Mouse (Mus musculus): ENCODE measurements around the gene Lgr4.

The Lgr4 gene

DNA sequence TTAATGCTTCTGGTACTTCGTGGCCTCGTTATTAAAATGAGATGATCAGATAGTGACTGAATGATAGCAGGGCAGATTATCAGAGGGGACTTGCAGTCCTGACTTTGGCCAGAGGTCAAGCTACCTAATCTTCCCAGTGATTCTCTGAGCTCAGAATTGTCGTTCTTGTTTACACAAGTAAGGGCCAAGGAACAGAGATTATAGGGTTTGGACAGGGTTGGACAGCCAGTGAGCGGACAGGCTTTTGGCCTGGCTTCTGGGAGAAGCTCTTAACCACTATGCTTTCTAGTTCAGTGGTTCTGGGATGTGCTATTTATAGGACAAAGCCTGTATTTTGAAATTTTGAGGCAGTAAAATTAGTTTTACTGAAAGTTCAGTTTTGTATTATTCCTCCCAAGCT, 39.3 kb downstream of the Lgr4 start:
- no peak overlapping the region for H3K4me3 ChIP-seq (replicated peaks; ENCODE audit: low read length)
- no peaks in the 10 kb centered on the region for H3K27me3 ChIP-seq (ENCODE audit: insufficient read depth, low read length)
- peaks cover 26% of the 10 kb centered on the region for H3K36me3 ChIP-seq (ENCODE audit: insufficient read depth, low read length)
- H3K9me3 ChIP-seq (ENCODE audit: low read length), result no peaks in the 10 kb centered on the region
- TF ChIP-seq POU5F1 (IDR thresholded peaks at IDR 0.05; ENCODE audit: borderline replicate concordance, low read length) (no peak), CTCF (conservative IDR thresholded peaks at IDR 0.05; ENCODE audit: low read length) (no peak), NANOG (IDR thresholded peaks at IDR 0.05; ENCODE audit: borderline replicate concordance, low read length) (no peak)
- H3K4me1 ChIP-seq (replicated peaks; ENCODE audit: low read depth, low read length), result peaks cover 59% of the 10 kb centered on the region

DNA sequence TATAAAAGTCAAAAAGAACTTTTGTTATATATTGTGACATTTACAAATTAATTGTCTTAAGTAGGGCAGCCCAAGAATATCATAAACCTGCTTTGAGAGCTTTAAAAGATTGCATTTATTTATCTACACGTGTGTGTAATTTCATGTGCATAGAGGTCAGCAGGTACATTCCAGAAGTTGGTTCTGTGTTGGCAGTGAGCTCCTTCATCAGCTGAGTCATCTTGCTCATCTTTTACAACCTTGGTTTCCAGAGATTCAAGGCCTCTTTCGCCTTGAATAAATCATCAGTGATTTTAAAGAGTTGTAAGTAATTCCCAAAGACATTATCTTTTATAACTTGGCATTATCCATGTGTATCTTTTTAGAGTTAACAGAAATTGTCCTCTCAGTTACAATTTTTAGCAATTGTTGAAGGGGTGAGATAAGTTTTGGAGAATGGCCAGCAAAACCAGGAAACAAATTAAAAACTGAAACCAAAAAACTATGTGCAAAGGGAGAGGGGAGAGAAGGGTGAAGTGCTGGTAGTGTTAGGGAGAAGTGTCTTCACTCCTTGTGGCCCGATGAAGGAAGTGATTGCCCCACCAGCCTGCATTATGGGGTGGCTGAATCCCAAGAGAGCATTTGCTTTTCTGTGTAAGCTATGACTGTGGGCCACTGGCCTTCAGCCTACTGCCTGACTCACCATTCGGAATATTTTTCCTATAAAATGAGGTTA, 41.4 kb downstream of the Lgr4 start:
- Histone ChIP-seq H3K9me3 (ENCODE audit: low read length) (no peaks in the 10 kb centered on the region), H3K4me1 (replicated peaks; ENCODE audit: low read depth, low read length) (peaks cover 53% of the 10 kb centered on the region), H3K27me3 (ENCODE audit: insufficient read depth, low read length) (no peaks in the 10 kb centered on the region), H3K4me3 (replicated peaks; ENCODE audit: low read length) (no peak overlapping the region), H3K36me3 (ENCODE audit: insufficient read depth, low read length) (peaks cover 14% of the 10 kb centered on the region)
- TF ChIP-seq CTCF (conservative IDR thresholded peaks at IDR 0.05; ENCODE audit: low read length) (no peak), POU5F1 (IDR thresholded peaks at IDR 0.05; ENCODE audit: borderline replicate concordance, low read length) (no peak)

DNA sequence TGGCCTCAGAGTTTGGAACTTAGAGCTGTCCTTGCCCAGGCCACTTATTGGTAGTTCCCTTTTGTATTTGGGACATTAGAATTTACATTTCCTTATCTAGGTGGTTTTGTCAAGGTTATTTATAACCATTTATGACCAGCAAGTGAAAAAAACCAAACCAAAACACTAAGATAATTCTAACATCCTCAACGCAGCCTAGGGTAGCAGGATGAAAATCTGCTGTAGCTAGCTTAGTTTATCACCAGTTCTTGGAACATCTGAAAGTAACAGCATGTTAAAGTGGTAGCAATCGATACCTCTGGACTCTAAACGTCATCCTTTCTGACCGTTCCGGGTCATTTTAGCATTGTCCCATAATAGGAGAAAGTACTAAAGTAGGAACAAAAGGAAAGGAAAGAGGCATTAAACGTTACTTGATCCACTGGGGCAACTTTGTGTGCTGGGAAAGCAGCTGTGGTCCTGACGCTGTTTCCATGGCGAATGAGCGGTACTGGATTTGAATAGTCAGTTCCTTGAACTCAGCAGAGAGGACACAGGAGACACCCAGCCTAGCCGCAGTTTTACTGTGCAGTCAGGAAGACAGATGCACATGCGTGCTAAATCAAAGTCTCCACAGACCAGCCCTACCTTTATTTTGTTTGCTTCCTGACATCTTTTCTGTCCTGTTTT, 42.1 kb downstream of the Lgr4 start:
- H3K27me3 ChIP-seq (ENCODE audit: insufficient read depth, low read length), result no peaks in the 10 kb centered on the region
- H3K4me3 ChIP-seq (replicated peaks; ENCODE audit: low read length), result no peak overlapping the region
- no peaks in the 10 kb centered on the region for H3K9me3 ChIP-seq (ENCODE audit: low read length)
- TF ChIP-seq POU5F1 (IDR thresholded peaks at IDR 0.05; ENCODE audit: borderline replicate concordance, low read length) (no peak), CTCF (conservative IDR thresholded peaks at IDR 0.05; ENCODE audit: low read length) (no peak), NANOG (IDR thresholded peaks at IDR 0.05; ENCODE audit: borderline replicate concordance, low read length) (no peak)
- H3K4me1 ChIP-seq (replicated peaks; ENCODE audit: low read depth, low read length), result peaks cover 51% of the 10 kb centered on the region
- H3K36me3 ChIP-seq (ENCODE audit: insufficient read depth, low read length), result peaks cover 11% of the 10 kb centered on the region

DNA sequence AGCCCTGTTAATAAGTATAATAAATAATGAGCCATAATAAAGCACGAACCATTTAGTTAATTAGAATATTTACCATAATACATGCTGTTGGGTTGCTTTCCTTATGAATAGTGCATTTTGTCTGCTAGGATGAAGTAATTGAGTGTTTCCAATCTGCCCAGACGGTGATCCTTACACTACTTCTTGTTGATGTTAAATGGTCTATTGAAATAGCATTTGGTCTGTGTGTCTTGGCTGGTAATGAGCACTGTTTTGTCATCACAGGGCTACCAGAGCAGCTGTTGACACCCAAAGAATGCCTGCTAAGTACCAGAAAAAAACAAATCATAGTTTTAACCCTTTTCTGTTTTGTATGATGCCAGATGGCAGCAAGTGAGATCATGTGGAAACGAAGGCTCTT, 42.8 kb downstream of the Lgr4 start:
- Histone ChIP-seq H3K9me3 (ENCODE audit: low read length) (no peaks in the 10 kb centered on the region), H3K4me3 (replicated peaks; ENCODE audit: low read length) (no peak overlapping the region), H3K27me3 (ENCODE audit: insufficient read depth, low read length) (no peaks in the 10 kb centered on the region), H3K36me3 (ENCODE audit: insufficient read depth, low read length) (peaks cover 4% of the 10 kb centered on the region; the same call in 1 of the 2 replicates), H3K4me1 (replicated peaks; ENCODE audit: low read depth, low read length) (peaks cover 44% of the 10 kb centered on the region)
- TF ChIP-seq POU5F1 (IDR thresholded peaks at IDR 0.05; ENCODE audit: borderline replicate concordance, low read length) (no peak), CTCF (conservative IDR thresholded peaks at IDR 0.05; ENCODE audit: low read length) (no peak), NANOG (IDR thresholded peaks at IDR 0.05; ENCODE audit: borderline replicate concordance, low read length) (no peak)

DNA sequence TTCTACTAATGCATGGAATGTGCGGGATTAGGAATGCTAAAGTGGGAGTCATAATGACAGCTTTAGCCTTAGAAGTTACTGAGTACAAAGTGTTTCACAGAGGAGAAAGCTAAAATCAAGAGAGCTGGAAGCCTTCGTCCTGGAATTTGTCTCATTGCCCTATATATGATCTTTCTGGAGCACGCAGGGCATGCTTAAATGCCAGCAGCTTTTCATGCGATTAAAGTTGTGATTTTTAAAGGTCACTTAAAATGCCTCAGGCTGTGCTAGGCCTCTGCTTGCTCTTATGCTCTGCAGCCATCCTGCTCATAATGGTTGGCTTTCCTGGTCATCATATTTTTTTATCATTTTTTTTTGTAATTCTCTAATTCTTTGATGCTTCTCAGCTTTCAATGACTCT, 43.7 kb downstream of the Lgr4 start:
- Histone ChIP-seq H3K27me3 (ENCODE audit: insufficient read depth, low read length) (no peaks in the 10 kb centered on the region), H3K4me1 (replicated peaks; ENCODE audit: low read depth, low read length) (peaks cover 47% of the 10 kb centered on the region), H3K36me3 (ENCODE audit: insufficient read depth, low read length) (peaks cover 4% of the 10 kb centered on the region; the same call in 1 of the 2 replicates), H3K4me3 (replicated peaks; ENCODE audit: low read length) (no peak overlapping the region), H3K9me3 (ENCODE audit: low read length) (no peaks in the 10 kb centered on the region)
- no peak for TF ChIP-seq NANOG (IDR thresholded peaks at IDR 0.05; ENCODE audit: borderline replicate concordance, low read length)
- no peak for TF ChIP-seq CTCF (conservative IDR thresholded peaks at IDR 0.05; ENCODE audit: low read length)
- no peak for TF ChIP-seq POU5F1 (IDR thresholded peaks at IDR 0.05; ENCODE audit: borderline replicate concordance, low read length)

DNA sequence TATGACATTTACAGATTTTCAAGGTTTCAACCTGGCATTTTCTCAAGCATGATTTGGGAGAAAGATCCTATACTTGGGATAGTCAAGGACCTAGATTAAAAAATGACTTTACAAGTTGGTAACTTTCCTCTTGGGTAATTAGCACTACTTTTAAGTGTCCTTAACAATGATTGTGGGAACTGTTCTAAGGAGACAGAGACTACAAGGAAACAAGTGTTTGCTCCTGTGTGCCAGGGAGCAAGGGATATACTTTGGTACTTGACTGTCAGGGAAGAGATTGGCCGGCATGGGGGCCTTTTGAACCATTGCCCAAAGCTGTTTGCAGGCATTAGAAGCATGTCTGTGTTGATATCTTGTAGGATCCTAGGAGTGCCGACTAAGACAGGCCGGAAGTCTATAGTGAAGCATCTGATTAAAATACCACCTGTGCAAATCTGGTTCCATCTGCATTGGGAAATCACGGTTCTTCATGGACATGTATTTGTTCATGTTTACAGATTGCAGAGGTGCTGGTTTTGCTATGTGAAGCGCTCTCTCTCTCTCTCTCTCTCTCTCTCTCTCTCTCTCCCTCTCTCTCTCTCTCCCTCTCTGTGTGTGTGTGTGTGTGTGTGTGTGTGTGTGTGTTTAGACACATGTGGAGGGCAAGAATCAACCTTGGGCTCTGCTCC, 46.3 kb downstream of the Lgr4 start:
- Histone ChIP-seq H3K27me3 (ENCODE audit: insufficient read depth, low read length) (no peaks in the 10 kb centered on the region), H3K9me3 (ENCODE audit: low read length) (no peaks in the 10 kb centered on the region), H3K4me1 (replicated peaks; ENCODE audit: low read depth, low read length) (peaks cover 52% of the 10 kb centered on the region), H3K36me3 (ENCODE audit: insufficient read depth, low read length) (0 out of 2 replicates have a peak, but pooled peaks cover 2% of the 10 kb centered on the region), H3K4me3 (replicated peaks; ENCODE audit: low read length) (no peak overlapping the region)
- TF ChIP-seq CTCF (conservative IDR thresholded peaks at IDR 0.05; ENCODE audit: low read length) (no peak), NANOG (IDR thresholded peaks at IDR 0.05; ENCODE audit: borderline replicate concordance, low read length) (no peak), POU5F1 (IDR thresholded peaks at IDR 0.05; ENCODE audit: borderline replicate concordance, low read length) (no peak)

DNA sequence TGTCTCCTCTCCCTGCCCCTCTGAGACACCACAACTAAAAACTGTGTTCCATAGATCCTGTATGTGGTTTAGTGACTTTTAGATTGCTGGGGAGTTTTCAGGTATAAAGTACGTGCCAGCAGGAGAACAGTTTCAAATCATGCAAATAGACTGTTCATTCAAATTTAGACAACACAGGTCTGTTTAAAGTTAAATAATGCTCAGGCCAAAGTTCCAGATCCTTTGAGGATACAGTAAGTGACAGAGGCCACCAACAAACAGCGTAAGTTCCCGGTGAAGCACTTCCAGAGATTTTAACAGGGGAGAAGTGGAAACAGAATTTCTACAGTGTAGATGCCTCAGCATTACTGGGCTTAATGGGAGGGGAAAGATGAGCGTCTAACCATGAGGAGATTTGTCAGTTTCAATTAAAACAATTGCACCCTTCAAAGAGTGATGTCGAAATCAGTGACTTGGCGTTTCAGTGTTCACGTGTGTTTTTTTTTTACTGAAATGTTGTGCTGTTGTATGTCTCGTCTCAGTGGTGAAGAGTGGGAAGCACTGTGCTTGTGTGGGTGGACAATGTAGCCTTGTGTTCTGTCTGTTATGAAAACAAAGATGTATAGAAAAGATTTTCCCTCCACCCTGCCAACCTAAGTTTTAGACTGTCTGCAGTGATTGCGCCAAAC, 48.4 kb downstream of the Lgr4 start:
- no peak for TF ChIP-seq POU5F1 (IDR thresholded peaks at IDR 0.05; ENCODE audit: borderline replicate concordance, low read length)
- TF ChIP-seq CTCF (conservative IDR thresholded peaks at IDR 0.05; ENCODE audit: low read length), result no peak
- TF ChIP-seq NANOG (IDR thresholded peaks at IDR 0.05; ENCODE audit: borderline replicate concordance, low read length), result no peak
- Histone ChIP-seq H3K4me3 (replicated peaks; ENCODE audit: low read length) (no peak overlapping the region), H3K36me3 (ENCODE audit: insufficient read depth, low read length) (peaks cover 9% of the 10 kb centered on the region), H3K9me3 (ENCODE audit: low read length) (no peaks in the 10 kb centered on the region), H3K27me3 (ENCODE audit: insufficient read depth, low read length) (no peaks in the 10 kb centered on the region), H3K4me1 (replicated peaks; ENCODE audit: low read depth, low read length) (peaks cover 62% of the 10 kb centered on the region)

DNA sequence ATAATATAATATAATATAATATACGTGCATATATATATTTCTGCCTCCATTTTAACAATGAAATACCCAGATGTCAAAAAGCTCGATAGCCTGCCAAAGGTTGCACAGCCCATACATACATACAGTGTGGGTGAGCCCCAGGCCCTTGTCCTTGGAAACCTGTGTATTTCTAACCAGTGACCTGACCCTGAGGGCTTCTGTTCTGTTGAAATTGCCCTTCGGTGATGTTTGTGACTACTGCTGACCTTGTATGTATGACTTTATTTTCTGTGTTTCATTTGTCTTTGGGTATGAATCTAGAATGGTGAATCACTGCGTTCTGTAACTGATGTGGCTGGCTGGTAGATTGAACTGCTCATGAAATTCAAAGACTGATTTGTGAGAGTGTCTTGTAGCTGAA, 49.4 kb downstream of the Lgr4 start:
- Histone ChIP-seq H3K27me3 (ENCODE audit: insufficient read depth, low read length) (no peaks in the 10 kb centered on the region), H3K36me3 (ENCODE audit: insufficient read depth, low read length) (peaks cover 19% of the 10 kb centered on the region), H3K4me1 (replicated peaks; ENCODE audit: low read depth, low read length) (peaks cover 65% of the 10 kb centered on the region), H3K9me3 (ENCODE audit: low read length) (no peaks in the 10 kb centered on the region), H3K4me3 (replicated peaks; ENCODE audit: low read length) (no peak overlapping the region)
- TF ChIP-seq CTCF (conservative IDR thresholded peaks at IDR 0.05; ENCODE audit: low read length), result no peak
- no peak for TF ChIP-seq POU5F1 (IDR thresholded peaks at IDR 0.05; ENCODE audit: borderline replicate concordance, low read length)
- no peak for TF ChIP-seq NANOG (IDR thresholded peaks at IDR 0.05; ENCODE audit: borderline replicate concordance, low read length)
